Mouse (Mus musculus): ENCODE results near the gene Smim14. TPM values are rescaled to one million over a fixed set of nuclear protein-coding genes. Genes with fewer than 3 reads are reported as not detected.

The Smim14 gene
- total and polyA plus RNA-seq, 3 experiments = 18.8 to 29.8 TPM; not detected in 1

- H3K4me1 ChIP-seq (ENCODE audit: control insufficient read depth in 1 of 2, insufficient read depth in 2 of 2, low read length in 2 of 2) = peaks cover 12 to 35% of the 10 kb centered on the region in 2 experiments
- no peak for DNase-seq (ENCODE audit: low read depth, low spot score)
- H3K79me2 ChIP-seq (ENCODE audit: control insufficient read depth, insufficient read depth, low read length, poor library complexity) = no peaks in the 10 kb centered on the region
- H3K27me3 ChIP-seq (ENCODE audit: control insufficient read depth in 1 of 2, insufficient read depth in 2 of 2, low read length in 2 of 2) = no peaks in the 10 kb centered on the region
- no peak overlapping the region for H3K9ac ChIP-seq (ENCODE audit: control insufficient read depth, low read depth, low read length, poor library complexity, severe bottlenecking)
- peak overlapping the region; percentile 53 for H3K27ac ChIP-seq (ENCODE audit: control insufficient read depth, low read depth, low read length)
- H3K9me3 ChIP-seq (replicated peaks; ENCODE audit: insufficient read depth, low read length) = no peaks in the 10 kb centered on the region
- H3K4me3 ChIP-seq (ENCODE audit: control insufficient read depth in 1 of 2, insufficient read depth in 1 of 2, low read depth in 2 of 2, low read length in 2 of 2) = no peak overlapping the region
- TF ChIP-seq E2F4 (IDR thresholded peaks at IDR 0.05; ENCODE audit: borderline replicate concordance, low read depth, low read length) = no peak
- TF ChIP-seq MAFK (IDR thresholded peaks at IDR 0.05; ENCODE audit: borderline replicate concordance, low read depth, low read length) = no peak
- TF ChIP-seq UBTF (IDR thresholded peaks at IDR 0.05; ENCODE audit: borderline replicate concordance, insufficient read depth, low read depth, low read length) = no peak
- TF ChIP-seq MAX (IDR thresholded peaks at IDR 0.05; ENCODE audit: low read length) = no peak
- no peak for TF ChIP-seq BHLHE40 (IDR thresholded peaks at IDR 0.05; ENCODE audit: borderline replicate concordance, low read depth, low read length)
- TF ChIP-seq MAZ (IDR thresholded peaks at IDR 0.05; ENCODE audit: low read depth, low read length) = no peak
- no peak for TF ChIP-seq ETS1 (IDR thresholded peaks at IDR 0.05; ENCODE audit: low read depth, low read length)
- TF ChIP-seq TCF12 (IDR thresholded peaks at IDR 0.05; ENCODE audit: low read depth, low read length) = no peak
- no peak for TF ChIP-seq GABPA (IDR thresholded peaks at IDR 0.05; ENCODE audit: low read depth, low read length)
- no peak for TF ChIP-seq ZKSCAN1 (IDR thresholded peaks at IDR 0.05; ENCODE audit: low read depth, low read length)
- TF ChIP-seq USF2 (IDR thresholded peaks at IDR 0.05; ENCODE audit: borderline replicate concordance in 1 of 2, insufficient read depth in 1 of 2, low read depth in 1 of 2, low read length in 2 of 2) = no peak
- TF ChIP-seq ZC3H11A (IDR thresholded peaks at IDR 0.05; ENCODE audit: low read depth, low read length) = no peak
- TF ChIP-seq POLR2A (IDR thresholded peaks at IDR 0.05; ENCODE audit: control insufficient read depth in 1 of 2, insufficient read depth in 1 of 2, low read depth in 1 of 2, low read length in 2 of 2, poor library complexity in 1 of 2) = no peak
- TF ChIP-seq TAL1 (IDR thresholded peaks at IDR 0.05; ENCODE audit: low read length) = no peak
- TF ChIP-seq EP300 (IDR thresholded peaks at IDR 0.05; ENCODE audit: low read depth in 1 of 2, low read length in 2 of 2) = no peak
- TF ChIP-seq MEF2A (IDR thresholded peaks at IDR 0.05; ENCODE audit: extremely low read depth, insufficient replicate concordance, low read depth, low read length, poor library complexity, severe bottlenecking) = no peak
- TF ChIP-seq RCOR1 (IDR thresholded peaks at IDR 0.05; ENCODE audit: low read depth, low read length) = no peak
- H3K36me3 ChIP-seq (ENCODE audit: control insufficient read depth in 1 of 2, insufficient read depth in 2 of 2, low read length in 2 of 2) = peaks cover 0 to 28% of the 10 kb centered on the region in 2 experiments; a peak in 2 of 4 replicates
These were observed 57.1 kb downstream of the Smim14 start for GRCm38 (mm10) chr5:65479681-65480445.

- Histone ChIP-seq H3K4me3 (ENCODE audit: control insufficient read depth in 1 of 2, insufficient read depth in 1 of 2, low read depth in 2 of 2, low read length in 2 of 2) (no peak overlapping the region), H3K27ac (ENCODE audit: control insufficient read depth, low read depth, low read length) (no peak overlapping the region), H3K27me3 (ENCODE audit: control insufficient read depth in 1 of 2, insufficient read depth in 2 of 2, low read length in 2 of 2) (no peaks in the 10 kb centered on the region), H3K79me2 (ENCODE audit: control insufficient read depth, insufficient read depth, low read length, poor library complexity) (no peaks in the 10 kb centered on the region), H3K9ac (ENCODE audit: control insufficient read depth, low read depth, low read length, poor library complexity, severe bottlenecking) (no peak overlapping the region), H3K36me3 (ENCODE audit: control insufficient read depth in 1 of 2, insufficient read depth in 2 of 2, low read length in 2 of 2) (peaks cover 0 to 23% of the 10 kb centered on the region in 2 experiments; a peak in 2 of 4 replicates), H3K9me3 (replicated peaks; ENCODE audit: insufficient read depth, low read length) (no peaks in the 10 kb centered on the region), H3K4me1 (ENCODE audit: control insufficient read depth in 1 of 2, insufficient read depth in 2 of 2, low read length in 2 of 2) (peaks cover 12 to 19% of the 10 kb centered on the region in 2 experiments)
- peak; percentile 40 for DNase-seq (ENCODE audit: low read depth, low spot score)
- TF ChIP-seq ZNF384 (IDR thresholded peaks at IDR 0.05; ENCODE audit: low read depth, low read length) = peak; percentile 50
- TF ChIP-seq CHD2 (IDR thresholded peaks at IDR 0.05; ENCODE audit: low read length) = no peak
- peak; percentile 46; the same call in 1 of the 2 replicates for TF ChIP-seq SMC3 (IDR thresholded peaks at IDR 0.05; ENCODE audit: low read depth, low read length)
- no peak for TF ChIP-seq TBP (IDR thresholded peaks at IDR 0.05; ENCODE audit: low read depth, low read length)
- no peak for TF ChIP-seq E2F4 (IDR thresholded peaks at IDR 0.05; ENCODE audit: borderline replicate concordance, low read depth, low read length)
- no peak for TF ChIP-seq TCF12 (IDR thresholded peaks at IDR 0.05; ENCODE audit: low read depth, low read length)
- TF ChIP-seq NELFE (IDR thresholded peaks at IDR 0.05; ENCODE audit: low read depth, low read length) = no peak
- no peak for TF ChIP-seq UBTF (IDR thresholded peaks at IDR 0.05; ENCODE audit: borderline replicate concordance, insufficient read depth, low read depth, low read length)
- no peak for TF ChIP-seq ELF1 (IDR thresholded peaks at IDR 0.05; ENCODE audit: low read depth, low read length)
- no peak for TF ChIP-seq MYC (IDR thresholded peaks at IDR 0.05; ENCODE audit: low read depth, low read length)
- TF ChIP-seq MAFK (IDR thresholded peaks at IDR 0.05; ENCODE audit: borderline replicate concordance, low read depth, low read length) = no peak
- no peak for TF ChIP-seq HCFC1 (IDR thresholded peaks at IDR 0.05; ENCODE audit: low read depth, low read length)
- TF ChIP-seq MYB (IDR thresholded peaks at IDR 0.05; ENCODE audit: low read depth, low read length) = no peak
- no peak for TF ChIP-seq ZC3H11A (IDR thresholded peaks at IDR 0.05; ENCODE audit: low read depth, low read length)
- TF ChIP-seq USF2 (IDR thresholded peaks at IDR 0.05; ENCODE audit: borderline replicate concordance in 1 of 2, insufficient read depth in 1 of 2, low read depth in 1 of 2, low read length in 2 of 2) = no peak
- peak in 2 of 3 experiments; percentile 49 to 50; a peak in 4 of 6 replicates for TF ChIP-seq CTCF (IDR thresholded peaks at IDR 0.05 in 2 of 3, conservative IDR thresholded peaks at IDR 0.05 in 1 of 3; ENCODE audit: control insufficient read depth in 1 of 3, insufficient read depth in 1 of 3, low read depth in 2 of 3, low read length in 3 of 3, poor library complexity in 1 of 3, severe bottlenecking in 1 of 3)
- TF ChIP-seq TAL1 (IDR thresholded peaks at IDR 0.05; ENCODE audit: low read length) = no peak
- no peak for TF ChIP-seq BHLHE40 (IDR thresholded peaks at IDR 0.05; ENCODE audit: borderline replicate concordance, low read depth, low read length)
- no peak for TF ChIP-seq JUND (IDR thresholded peaks at IDR 0.05; ENCODE audit: low read depth, low read length)
- no peak for TF ChIP-seq MAX (IDR thresholded peaks at IDR 0.05; ENCODE audit: low read length)
These were observed 58.8 kb downstream of the Smim14 start for GRCm38 (mm10) chr5:65478224-65478623.
